Mouse (Mus musculus) hindbrain, embryonic 16.5 days (tissue): ENCODE results near the gene Olfr222. TPM values are rescaled to one million over a fixed set of nuclear protein-coding genes. Genes with fewer than 3 reads are reported as not detected.

Experiments used
- ATAC-seq: fragments of 200-750 bp; cut with Nextera tagmentation; 2 replicates; pipeline ENCODE4 v1.8.0; 2017; ENCODE audit warnings: moderate TSS enrichment, moderate library complexity
- H3K27ac ChIP-seq: fragments of 300-500 bp; sonication (generic); 2 replicates; pipeline ENCODE4 v1.5.1; 2014; ENCODE audit warnings: low read depth, mild to moderate bottlenecking, control low read depth, low read length, moderate library complexity
- H3K27me3 ChIP-seq: fragments of 300-500 bp; sonication (generic); replicated peaks from 2 replicates; pipeline ENCODE4 v1.6.1; 2014; ENCODE audit warnings: low read length; ENCODE audit not compliant: control insufficient read depth, insufficient read depth
- H3K36me3 ChIP-seq: fragments of 300-500 bp; sonication (generic); 2 replicates; pipeline ENCODE4 v1.6.1; 2014; ENCODE audit warnings: mild to moderate bottlenecking, low read length, moderate library complexity, mixed read lengths; ENCODE audit not compliant: control insufficient read depth, insufficient read depth
- H3K4me1 ChIP-seq: fragments of 300-500 bp; sonication (generic); 2 replicates; pipeline ENCODE4 v1.6.1; 2014; ENCODE audit warnings: low read depth, low read length; ENCODE audit not compliant: control insufficient read depth, insufficient read depth
- H3K4me2 ChIP-seq: fragments of 300-500 bp; sonication (generic); 2 replicates; pipeline ENCODE4 v1.6.1; 2014; ENCODE audit warnings: mild to moderate bottlenecking, low read length, control low read depth, moderate library complexity
- H3K4me3 ChIP-seq: fragments of 300-500 bp; sonication (generic); 2 replicates; pipeline ENCODE4 v1.5.1; 2014; ENCODE audit warnings: mild to moderate bottlenecking, low read length, control low read depth, moderate library complexity
- H3K9ac ChIP-seq: fragments of 300-500 bp; sonication (generic); 2 replicates; pipeline ENCODE4 v1.6.1; 2014; ENCODE audit warnings: low read depth, mild to moderate bottlenecking, control low read depth, low read length, moderate library complexity
- H3K9me3 ChIP-seq: fragments of 300-500 bp; sonication (generic); 2 replicates; pipeline ENCODE4 v1.6.1; 2014; ENCODE audit warnings: mild to moderate bottlenecking, low read length, moderate library complexity; ENCODE audit not compliant: control insufficient read depth
- WGBS: fragments of 180-500 bp; shearing (Covaris S2); extraction: QIAGEN DNeasy Blood & Tissue Kit; methylation state at CpG from one replicate; pipeline ENCODE4 v1.1.7; 2014; 5-methylcytosine and 5-hydroxymethylcytosine counted together
- polyA plus RNA-seq: library from polyadenylated mRNA; unstranded; fragments of >200 nt; fragmentation: Nextera tagmentation; extraction: Ambion mirVana; gene quantifications from 2 replicates; pipeline ENCODE4 v1.2.1, GENCODE M21; 2015

The Olfr222 gene
- polyA plus RNA-seq, 1 experiment from 2014 or later: not detected

GRCm38 (mm10) chr11:59554127-59554526 lies 21.9 kb downstream of the Olfr222 start:
- Histone ChIP-seq H3K4me1 (no peaks in the 10 kb centered on the region), H3K27ac (no peak overlapping the region), H3K9me3 (no peaks in the 10 kb centered on the region), H3K9ac (no peak overlapping the region), H3K4me2 (no peak overlapping the region), H3K4me3 (no peak overlapping the region), H3K36me3 (no peaks in the 10 kb centered on the region), H3K27me3 (no peaks in the 10 kb centered on the region)
- WGBS: 94% methylated on average over 11 of the region's 11 CpGs
- ATAC-seq: no peak

GRCm38 (mm10) chr11:59544005-59544404 lies 32.0 kb downstream of the Olfr222 start:
- ATAC-seq: no peak
- 88% methylated on average over 9 of the region's 9 CpGs for WGBS
- no peak overlapping the region for H3K9ac ChIP-seq
- H3K4me1 ChIP-seq: no peaks in the 10 kb centered on the region
- H3K27me3 ChIP-seq: no peaks in the 10 kb centered on the region
- H3K9me3 ChIP-seq: no peaks in the 10 kb centered on the region
- H3K36me3 ChIP-seq: no peaks in the 10 kb centered on the region
- H3K4me2 ChIP-seq: no peak overlapping the region
- H3K27ac ChIP-seq: no peak overlapping the region
- H3K4me3 ChIP-seq: no peak overlapping the region

GRCm38 (mm10) chr11:59543376-59543775 lies 32.7 kb downstream of the Olfr222 start:
- Histone ChIP-seq H3K9me3 (no peaks in the 10 kb centered on the region), H3K9ac (no peak overlapping the region), H3K4me2 (no peak overlapping the region), H3K4me3 (no peak overlapping the region), H3K4me1 (no peaks in the 10 kb centered on the region; the same call in 1 of the 2 replicates), H3K36me3 (no peaks in the 10 kb centered on the region), H3K27ac (no peak overlapping the region), H3K27me3 (no peaks in the 10 kb centered on the region)
- 88% methylated on average over 3 of the region's 3 CpGs for WGBS
- no peak for ATAC-seq

GRCm38 (mm10) chr11:59542442-59542841 lies 33.6 kb downstream of the Olfr222 start:
- 86% methylated on average over 6 of the region's 6 CpGs for WGBS
- H3K27me3 ChIP-seq: no peaks in the 10 kb centered on the region
- H3K9ac ChIP-seq: no peak overlapping the region
- no peak overlapping the region for H3K27ac ChIP-seq
- H3K4me3 ChIP-seq: no peak overlapping the region
- H3K9me3 ChIP-seq: no peaks in the 10 kb centered on the region
- H3K36me3 ChIP-seq: no peaks in the 10 kb centered on the region
- H3K4me1 ChIP-seq: no peaks in the 10 kb centered on the region; the same call in 1 of the 2 replicates
- no peak overlapping the region for H3K4me2 ChIP-seq
- ATAC-seq: no peak

GRCm38 (mm10) chr11:59541324-59541723 lies 34.7 kb downstream of the Olfr222 start, which contains the start of gene Nlrp3:
Gene Nlrp3 (plus strand): TSS chr11:59541568.
- Histone ChIP-seq H3K36me3 (no peaks in the 10 kb centered on the region), H3K9me3 (peaks cover 2% of the 10 kb centered on the region; the same call in 1 of the 2 replicates), H3K27ac (no peak within 1 kb of the TSS), H3K4me1 (no peaks in the 10 kb centered on the region; the same call in 1 of the 2 replicates), H3K4me2 (no peak within 1 kb of the TSS), H3K27me3 (no peaks in the 10 kb centered on the region), H3K4me3 (no peak within 1 kb of the TSS), H3K9ac (no peak within 1 kb of the TSS)
- WGBS: 60% methylated on average over 3 of the region's 3 CpGs
- ATAC-seq: no peak

- H3K27me3 ChIP-seq: no peaks in the 10 kb centered on the region
- no peak for ATAC-seq
These were observed 35.9 kb downstream of the Olfr222 start for GRCm38 (mm10) chr11:59540123-59540522.

GRCm38 (mm10) chr11:59538387-59538786 lies 37.6 kb downstream of the Olfr222 start:
- no peaks in the 10 kb centered on the region; the same call in 1 of the 2 replicates for H3K4me1 ChIP-seq
- no peak overlapping the region for H3K9ac ChIP-seq
- H3K27ac ChIP-seq: peak overlapping the region; percentile 37
- no peak for ATAC-seq
- peaks cover 2% of the 10 kb centered on the region; the same call in 1 of the 2 replicates for H3K9me3 ChIP-seq
- WGBS: 36% methylated on average over 11 of the region's 11 CpGs
- 0 out of 2 replicates have a peak overlapping the region, but pooled peaks have one; percentile 1 for H3K4me3 ChIP-seq
- no peaks in the 10 kb centered on the region for H3K36me3 ChIP-seq
- H3K27me3 ChIP-seq: no peaks in the 10 kb centered on the region
- H3K4me2 ChIP-seq: peak overlapping the region; percentile 33

More at GRCm38 (mm10) chr11:59540123-59540522, 35.9 kb downstream of the Olfr222 start:
- no peaks in the 10 kb centered on the region for H3K36me3 ChIP-seq
- 84% methylated on average over 3 of the region's 3 CpGs for WGBS
- H3K4me3 ChIP-seq: no peak overlapping the region
- H3K4me1 ChIP-seq: no peaks in the 10 kb centered on the region; the same call in 1 of the 2 replicates
- no peak overlapping the region for H3K4me2 ChIP-seq
- H3K9ac ChIP-seq: no peak overlapping the region
- H3K9me3 ChIP-seq: peaks cover 2% of the 10 kb centered on the region; the same call in 1 of the 2 replicates
- no peak overlapping the region for H3K27ac ChIP-seq

GRCm38 (mm10) chr11:59537218-59538130 lies 38.6 kb downstream of the Olfr222 start:
- H3K27me3 ChIP-seq: no peaks in the 10 kb centered on the region
- ATAC-seq: no peak
- no peaks in the 10 kb centered on the region for H3K36me3 ChIP-seq
- WGBS: 64% methylated on average over 16 of the region's 16 CpGs
- no peak overlapping the region for H3K4me3 ChIP-seq
- no peak overlapping the region for H3K9ac ChIP-seq
- H3K9me3 ChIP-seq: peaks cover 2% of the 10 kb centered on the region; the same call in 1 of the 2 replicates
- H3K27ac ChIP-seq: peak overlapping the region; percentile 24; the same call in 1 of the 2 replicates
- no peaks in the 10 kb centered on the region; the same call in 1 of the 2 replicates for H3K4me1 ChIP-seq
- no peak overlapping the region for H3K4me2 ChIP-seq

- H3K27ac ChIP-seq: 0 out of 2 replicates have a peak overlapping the region, but pooled peaks have one; percentile 54
- WGBS: 87% methylated on average over 5 of the region's 5 CpGs
These were observed 44.5 kb downstream of the Olfr222 start for GRCm38 (mm10) chr11:59531562-59531961.

More at GRCm38 (mm10) chr11:59531562-59531961, 44.5 kb downstream of the Olfr222 start:
- no peak for ATAC-seq
- Histone ChIP-seq H3K4me2 (no peak overlapping the region), H3K9ac (no peak overlapping the region), H3K4me3 (no peak overlapping the region), H3K9me3 (no peaks in the 10 kb centered on the region), H3K4me1 (no peaks in the 10 kb centered on the region), H3K36me3 (no peaks in the 10 kb centered on the region), H3K27me3 (no peaks in the 10 kb centered on the region)
